Mouse (Mus musculus) liver, embryonic 13.5 days (tissue): Measurements from ENCODE around the gene Pigv. TPM values are rescaled to one million over a fixed set of nuclear protein-coding genes. Genes with fewer than 3 reads are reported as not detected.

ENCODE experiments used
- ATAC-seq: fragments of 200-750 bp; cut with Nextera tagmentation; 2 replicates; pipeline ENCODE4 v1.8.0; 2017; ENCODE audit warnings: low read depth, mild to moderate bottlenecking, moderate number of reproducible peaks, moderate library complexity
- DNase-seq: peaks from one replicate; pipeline ENCODE4 v3.0.0; 2022
- H3K27ac ChIP-seq: fragments of 300-500 bp; sonication (generic); 2 replicates; pipeline ENCODE4 v1.5.1; 2015; ENCODE audit warnings: moderate library complexity, mild to moderate bottlenecking, inconsistent platforms
- H3K27me3 ChIP-seq: fragments of 300-500 bp; sonication (generic); 2 replicates; pipeline ENCODE4 v1.6.1; 2015; ENCODE audit warnings: mild to moderate bottlenecking, inconsistent platforms
- H3K36me3 ChIP-seq: fragments of 300-500 bp; sonication (generic); 2 replicates; pipeline ENCODE4 v1.6.1; 2015; ENCODE audit warnings: mild to moderate bottlenecking, inconsistent platforms
- H3K4me1 ChIP-seq: fragments of 300-500 bp; sonication (generic); replicated peaks from 2 replicates; pipeline ENCODE4 v1.6.1; 2015; ENCODE audit warnings: inconsistent platforms
- H3K4me2 ChIP-seq: fragments of 300-500 bp; sonication (generic); 2 replicates; pipeline ENCODE4 v1.6.1; 2015; ENCODE audit warnings: inconsistent platforms, mild to moderate bottlenecking, moderate library complexity
- H3K4me3 ChIP-seq: fragments of 300-500 bp; sonication (generic); replicated peaks from 2 replicates; pipeline ENCODE4 v1.5.1; 2015; ENCODE audit warnings: mild to moderate bottlenecking, inconsistent platforms
- H3K9ac ChIP-seq: fragments of 300-500 bp; sonication (generic); 2 replicates; pipeline ENCODE4 v1.6.1; 2015; ENCODE audit warnings: mild to moderate bottlenecking, inconsistent platforms
- H3K9me3 ChIP-seq: fragments of 300-500 bp; sonication (generic); replicated peaks from 2 replicates; pipeline ENCODE4 v1.6.1; 2016; ENCODE audit warnings: inconsistent platforms
- WGBS: fragments of 180-500 bp; shearing (Covaris S2); methylation state at CpG from one replicate; pipeline ENCODE4 v1.1.7; 2015; ENCODE audit not compliant: insufficient replicate concordance; 5-methylcytosine and 5-hydroxymethylcytosine counted together
- polyA plus RNA-seq: library from polyadenylated mRNA; unstranded; fragments of >200 nt; fragmentation: Nextera tagmentation; extraction: Ambion mirVana; gene quantifications from 2 replicates; pipeline ENCODE4 v1.2.1, GENCODE M21; 2015

Gene Pigv
- 5.8 and 7.3 TPM in 2 replicates for polyA plus RNA-seq

DNA sequence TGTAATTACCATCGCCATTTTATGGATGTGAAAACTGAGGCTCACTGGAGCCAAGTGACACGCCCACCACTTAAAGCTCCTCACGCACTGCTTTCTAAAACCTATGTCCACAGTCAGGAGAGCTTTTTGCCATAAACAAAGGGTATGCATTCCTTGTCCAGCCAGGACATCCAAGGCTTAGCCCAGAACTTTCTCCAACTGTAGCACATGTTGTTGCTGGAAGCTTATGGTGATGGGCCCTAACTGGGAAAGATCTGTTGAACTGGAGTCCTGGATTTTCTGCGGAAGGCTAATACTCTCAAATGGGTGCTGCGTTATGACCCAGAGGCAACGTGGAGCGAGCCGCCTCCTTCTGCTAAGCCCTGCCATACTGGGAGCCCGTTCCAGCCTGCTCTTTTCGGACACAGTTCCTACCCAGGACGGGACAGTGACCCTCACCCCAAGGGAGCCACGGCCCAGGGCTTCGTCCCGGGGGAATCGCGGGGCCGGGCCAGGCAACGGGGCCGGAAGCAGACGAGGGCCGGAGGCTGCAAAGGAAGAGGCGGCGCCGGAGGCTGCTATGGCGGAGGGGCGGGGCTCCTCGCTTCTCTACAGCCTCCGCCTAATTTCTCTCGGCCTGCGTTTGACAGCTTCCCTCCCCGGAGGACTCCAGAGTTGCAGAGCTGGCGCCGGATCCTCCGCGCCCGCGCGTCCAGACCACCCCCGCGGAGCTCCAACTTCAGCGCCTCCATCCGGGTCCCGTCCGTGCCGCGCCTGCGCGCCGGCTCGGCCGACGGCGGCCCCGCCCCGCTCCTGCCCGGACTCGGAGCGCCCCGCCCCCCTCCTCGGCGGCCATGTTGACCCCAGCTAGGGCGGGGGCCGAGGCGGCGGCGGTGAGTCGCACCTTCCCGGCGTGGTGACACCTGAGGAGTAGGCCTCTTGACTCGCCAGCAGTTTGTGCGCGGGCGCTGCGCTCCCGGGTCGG is at the start of gene Pigv:
Pigv (minus strand) TSS at position 767 of the 964 bp plus-strand sequence.
- ATAC-seq: peak; percentile 84
- no peaks in the 10 kb centered on the region for H3K9me3 ChIP-seq
- H3K9ac ChIP-seq: peak within 1 kb of the TSS; percentile 91
- DNase-seq: peak; percentile 86
- peaks cover 3% of the 10 kb centered on the region; the same call in 1 of the 2 replicates for H3K36me3 ChIP-seq
- H3K4me2 ChIP-seq: peak within 1 kb of the TSS; percentile 94
- under 1% methylated on average over 76 of the region's 76 CpGs for WGBS
- peaks cover 83% of the 10 kb centered on the region for H3K4me1 ChIP-seq
- peak within 1 kb of the TSS; percentile 98 for H3K27ac ChIP-seq
- H3K27me3 ChIP-seq: no peaks in the 10 kb centered on the region
- peak within 1 kb of the TSS; percentile 80 for H3K4me3 ChIP-seq

DNA sequence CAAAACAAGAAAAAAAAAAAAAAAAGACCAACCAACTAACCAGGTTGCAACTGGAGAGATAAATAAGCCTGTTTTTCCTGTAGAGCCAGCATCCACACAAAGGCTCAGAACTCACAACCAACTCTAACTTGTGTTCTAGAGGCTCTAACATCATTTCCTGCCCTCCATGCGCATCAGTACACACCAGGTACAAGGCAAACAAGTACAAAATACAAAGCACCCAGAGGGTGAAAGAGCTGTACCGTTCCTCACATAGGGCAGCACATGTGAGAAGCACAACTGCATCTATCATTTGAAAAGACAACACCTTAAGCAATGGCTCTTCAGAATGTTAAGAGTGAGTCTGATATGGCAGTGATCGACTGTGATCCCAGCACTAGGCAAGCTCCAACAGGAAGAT is 47.3 kb upstream of the Pigv start:
- Histone ChIP-seq H3K4me1 (peaks cover 14% of the 10 kb centered on the region), H3K9ac (no peak overlapping the region), H3K4me3 (no peak overlapping the region), H3K27ac (no peak overlapping the region), H3K4me2 (no peak overlapping the region), H3K27me3 (no peaks in the 10 kb centered on the region), H3K36me3 (peaks cover 94% of the 10 kb centered on the region), H3K9me3 (no peaks in the 10 kb centered on the region)
- ATAC-seq (no peak), DNase-seq (no peak)
- 86% methylated on average over 3 of the region's 3 CpGs for WGBS

DNA sequence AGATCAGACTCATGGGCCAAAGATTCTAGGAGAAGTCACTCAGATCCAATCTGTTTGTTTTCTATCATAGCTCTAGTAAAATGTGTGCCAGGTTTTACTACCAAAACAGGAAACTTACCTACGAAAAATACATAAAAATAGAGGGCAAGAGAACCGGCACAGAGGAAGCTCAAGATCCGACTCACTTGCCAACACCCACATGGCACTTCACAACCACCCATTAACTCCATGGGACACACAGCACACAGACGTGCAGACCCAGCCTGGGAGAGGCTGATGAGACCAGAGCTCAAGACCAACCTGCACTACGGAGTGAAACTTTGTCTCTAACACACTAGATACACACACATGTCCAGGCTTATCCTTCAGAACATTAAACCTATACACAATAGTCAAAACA is 40.3 kb upstream of the Pigv start:
- Histone ChIP-seq H3K4me3 (no peak overlapping the region), H3K9me3 (no peaks in the 10 kb centered on the region), H3K4me1 (peaks cover 51% of the 10 kb centered on the region), H3K4me2 (no peak overlapping the region), H3K9ac (no peak overlapping the region), H3K27me3 (no peaks in the 10 kb centered on the region), H3K27ac (no peak overlapping the region), H3K36me3 (peaks cover 90% of the 10 kb centered on the region)
- 74% methylated on average over 5 of the region's 5 CpGs for WGBS
- ATAC-seq (no peak), DNase-seq (no peak)

DNA sequence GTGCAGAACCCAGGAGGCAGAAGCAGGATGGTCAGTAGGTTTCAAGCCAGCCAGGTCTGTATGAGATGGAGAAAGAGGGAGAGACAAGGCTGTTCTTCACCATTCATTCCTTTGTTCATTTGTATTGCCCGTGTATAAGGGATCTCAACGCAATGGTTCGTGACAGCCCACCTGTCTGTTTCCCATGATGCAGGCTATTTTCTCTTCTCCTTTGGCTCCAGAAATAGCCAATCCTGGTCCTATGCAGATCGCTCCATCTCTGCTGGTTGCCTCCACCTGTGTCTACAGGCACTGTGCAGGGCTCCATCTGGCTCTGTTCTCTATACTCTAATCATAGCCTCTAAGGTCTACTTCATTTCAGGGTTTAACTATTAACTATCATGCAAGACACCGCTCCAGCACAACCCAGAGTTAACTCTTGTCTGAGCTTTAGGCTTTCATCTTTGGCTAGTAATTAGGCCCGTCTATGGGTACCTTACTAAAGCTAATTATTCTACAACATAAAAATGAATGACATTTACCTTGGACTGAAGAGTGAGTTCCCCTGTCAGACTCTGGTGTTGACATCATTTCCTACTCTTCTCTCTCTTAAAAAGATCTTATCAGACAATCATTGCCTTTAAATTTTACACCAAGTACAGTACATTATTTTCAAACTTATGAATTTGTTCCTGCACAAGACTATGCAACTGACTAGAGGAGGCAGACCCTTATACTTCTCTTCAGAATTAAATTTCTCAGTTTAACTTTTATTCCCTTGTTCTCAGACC is 39.0 kb upstream of the Pigv start:
- 85% methylated on average over 6 of the region's 6 CpGs for WGBS
- Histone ChIP-seq H3K27me3 (no peaks in the 10 kb centered on the region), H3K4me2 (no peak overlapping the region), H3K36me3 (peaks cover 90% of the 10 kb centered on the region), H3K27ac (no peak overlapping the region), H3K4me3 (no peak overlapping the region), H3K9me3 (no peaks in the 10 kb centered on the region), H3K9ac (no peak overlapping the region), H3K4me1 (peaks cover 64% of the 10 kb centered on the region)
- no peak for DNase-seq
- ATAC-seq: no peak

DNA sequence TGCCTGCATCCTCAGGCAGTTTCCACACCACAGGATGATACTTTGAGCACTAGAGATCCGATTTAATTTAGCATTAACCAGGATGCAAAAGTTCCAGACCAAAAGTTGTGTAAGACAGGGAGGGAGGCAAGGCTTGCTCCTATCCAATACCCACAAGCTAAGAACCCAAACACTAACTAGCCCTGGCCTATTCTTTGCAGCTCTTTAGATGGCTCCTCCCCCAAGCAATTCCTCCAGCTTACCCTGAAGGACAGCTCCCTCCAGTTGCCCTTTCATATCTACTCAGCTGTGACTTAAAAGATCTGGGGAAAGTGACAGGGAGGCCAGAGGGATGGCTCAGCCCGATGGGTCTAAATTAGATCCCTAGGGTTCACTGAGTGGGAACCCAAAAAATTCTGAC is 36.9 kb upstream of the Pigv start:
- H3K9me3 ChIP-seq: no peaks in the 10 kb centered on the region
- no peak for ATAC-seq

DNA sequence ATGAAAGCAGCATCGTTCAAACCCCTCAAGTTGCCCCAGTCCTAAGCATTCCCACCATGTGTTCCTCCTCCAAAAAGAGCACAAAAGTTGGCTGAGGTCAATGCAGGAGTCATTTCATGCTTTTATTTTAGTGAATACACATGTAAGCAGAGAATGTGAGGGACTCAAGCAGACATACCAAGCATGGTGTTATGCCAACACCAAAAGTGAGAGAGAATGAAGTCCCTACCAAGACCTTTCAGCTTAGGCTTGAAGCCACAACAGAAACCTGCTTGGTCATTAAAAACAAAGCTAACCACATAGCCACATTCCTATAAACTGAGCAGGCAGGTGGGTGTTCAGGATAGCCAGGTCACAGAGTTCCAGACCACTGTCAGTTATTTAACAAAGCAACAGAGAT is 35.0 kb upstream of the Pigv start:
- ATAC-seq: no peak
- Histone ChIP-seq H3K4me3 (no peak overlapping the region), H3K36me3 (peaks cover 85% of the 10 kb centered on the region), H3K27ac (peak overlapping the region; percentile 60), H3K27me3 (no peaks in the 10 kb centered on the region), H3K4me2 (peak overlapping the region; percentile 11; the same call in 1 of the 2 replicates), H3K9ac (no peak overlapping the region; the same call in 1 of the 2 replicates), H3K4me1 (peaks cover 73% of the 10 kb centered on the region), H3K9me3 (no peaks in the 10 kb centered on the region)
- no peak for DNase-seq
- 16% methylated on average over 1 of the region's 1 CpGs for WGBS

More for the DNA sequence above, 36.9 kb upstream of the Pigv start:
- no peak overlapping the region for H3K9ac ChIP-seq
- H3K4me1 ChIP-seq: peaks cover 74% of the 10 kb centered on the region
- H3K4me3 ChIP-seq: no peak overlapping the region
- no peaks in the 10 kb centered on the region for H3K27me3 ChIP-seq
- H3K36me3 ChIP-seq: peaks cover 87% of the 10 kb centered on the region
- H3K4me2 ChIP-seq: no peak overlapping the region
- WGBS: 48% methylated on average over 2 of the region's 2 CpGs
- DNase-seq: no peak
- H3K27ac ChIP-seq: no peak overlapping the region

DNA sequence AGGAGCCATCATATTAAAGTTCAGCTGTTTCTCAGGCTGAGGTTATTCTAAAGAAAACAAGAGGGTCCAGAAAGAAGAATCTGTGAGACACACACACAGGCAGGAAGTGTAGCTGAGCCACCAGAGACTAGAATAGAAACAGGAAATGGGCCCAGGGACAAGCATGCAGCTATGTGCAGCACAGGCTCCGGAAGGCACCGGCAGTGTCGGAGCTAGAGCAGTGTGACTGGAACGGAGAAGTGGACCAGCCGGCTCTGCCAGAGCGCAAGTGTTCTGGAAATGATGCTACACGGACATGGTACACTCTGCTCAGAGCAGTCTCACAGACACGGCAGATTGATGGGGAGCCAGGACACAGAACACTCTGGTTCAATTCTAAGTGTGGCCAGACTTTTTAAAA is 34.5 kb upstream of the Pigv start:
- 39% methylated on average over 8 of the region's 8 CpGs for WGBS
- Histone ChIP-seq H3K27me3 (no peaks in the 10 kb centered on the region), H3K4me1 (peaks cover 76% of the 10 kb centered on the region), H3K9me3 (no peaks in the 10 kb centered on the region), H3K4me3 (no peak overlapping the region), H3K36me3 (peaks cover 85% of the 10 kb centered on the region), H3K9ac (no peak overlapping the region; the same call in 1 of the 2 replicates), H3K27ac (peak overlapping the region; percentile 60), H3K4me2 (peak overlapping the region; percentile 11)
- ATAC-seq (peak; percentile 63), DNase-seq (peak; percentile 24)

DNA sequence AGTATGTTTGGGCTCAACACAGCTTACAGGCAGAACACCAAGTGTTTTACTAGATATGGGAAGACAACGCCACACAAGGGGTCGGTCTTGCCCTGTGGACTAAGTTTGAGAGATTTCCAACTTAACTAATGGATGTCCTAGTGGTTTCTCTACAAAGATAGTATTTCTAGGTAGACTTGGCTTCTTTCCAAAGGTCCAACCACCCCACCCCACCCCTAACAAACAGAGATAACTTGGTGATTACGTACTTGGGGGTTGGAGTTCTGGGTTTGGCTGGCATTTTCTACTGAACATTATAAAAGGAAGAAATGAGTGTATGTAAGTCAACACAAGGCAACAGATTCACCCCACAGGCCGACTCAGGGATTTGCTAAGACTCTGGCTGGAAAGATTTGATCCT is 32.6 kb upstream of the Pigv start:
- peaks cover 88% of the 10 kb centered on the region for H3K36me3 ChIP-seq

DNA sequence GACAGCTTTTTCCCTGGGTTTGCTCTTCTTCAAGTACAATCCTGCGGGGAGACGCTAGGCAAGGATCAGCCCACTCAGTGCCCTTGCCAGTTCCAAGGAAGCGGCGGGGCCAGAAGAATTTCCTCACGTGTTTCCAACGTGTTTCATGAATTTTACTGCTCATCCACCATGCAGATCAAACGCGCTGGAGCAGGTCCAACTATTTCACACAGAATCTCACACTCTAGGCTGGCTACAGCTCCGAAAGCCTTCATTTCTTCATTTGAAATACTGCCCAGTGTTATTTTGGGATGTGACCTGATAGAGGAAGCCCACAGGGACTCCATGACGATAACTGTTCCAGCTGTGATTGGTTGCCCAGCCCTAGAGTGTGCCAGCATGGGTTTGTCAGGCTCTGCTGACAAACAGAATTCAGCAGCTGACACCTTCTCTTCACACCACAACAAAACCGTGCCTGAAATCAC is 28.5 kb upstream of the Pigv start:
- 82% methylated on average over 11 of the region's 11 CpGs for WGBS
- DNase-seq: no peak
- H3K27ac ChIP-seq: no peak overlapping the region
- peaks cover 88% of the 10 kb centered on the region for H3K36me3 ChIP-seq
- peaks cover 34% of the 10 kb centered on the region for H3K4me1 ChIP-seq
- H3K9ac ChIP-seq: no peak overlapping the region
- H3K27me3 ChIP-seq: no peaks in the 10 kb centered on the region
- no peak overlapping the region for H3K4me2 ChIP-seq
- H3K9me3 ChIP-seq: no peaks in the 10 kb centered on the region
- no peak for ATAC-seq
- H3K4me3 ChIP-seq: no peak overlapping the region

More for the DNA sequence above, 32.6 kb upstream of the Pigv start:
- Histone ChIP-seq H3K4me3 (no peak overlapping the region), H3K27me3 (no peaks in the 10 kb centered on the region), H3K4me1 (peaks cover 71% of the 10 kb centered on the region), H3K9ac (no peak overlapping the region), H3K9me3 (no peaks in the 10 kb centered on the region), H3K4me2 (no peak overlapping the region), H3K27ac (peak overlapping the region; percentile 37; the same call in 1 of the 2 replicates)
- DNase-seq (no peak), ATAC-seq (0 out of 2 replicates have a peak, but pooled peaks have one; percentile 37)
- 42% methylated on average over 4 of the region's 4 CpGs for WGBS

DNA sequence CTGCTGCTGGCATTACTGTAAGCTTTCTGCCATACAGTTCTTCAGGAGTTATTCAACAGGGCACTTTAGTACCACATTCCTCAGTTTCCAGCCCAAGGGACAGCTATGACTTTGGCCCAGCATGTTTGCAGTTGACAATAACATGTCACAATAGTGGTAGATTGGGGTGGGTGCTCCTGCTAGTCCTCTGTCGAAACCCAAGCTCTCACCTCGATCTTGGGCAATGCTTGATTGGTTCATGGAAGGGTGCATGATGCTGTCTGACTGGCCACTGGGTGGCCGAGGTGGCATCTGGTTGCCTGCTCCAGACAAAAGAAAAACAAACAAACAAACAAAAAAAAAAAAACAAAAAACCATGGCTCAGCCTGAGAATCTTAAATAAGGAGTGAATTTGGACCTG is 22.9 kb upstream of the Pigv start:
- ATAC-seq: no peak
- 73% methylated on average over 3 of the region's 3 CpGs for WGBS

DNA sequence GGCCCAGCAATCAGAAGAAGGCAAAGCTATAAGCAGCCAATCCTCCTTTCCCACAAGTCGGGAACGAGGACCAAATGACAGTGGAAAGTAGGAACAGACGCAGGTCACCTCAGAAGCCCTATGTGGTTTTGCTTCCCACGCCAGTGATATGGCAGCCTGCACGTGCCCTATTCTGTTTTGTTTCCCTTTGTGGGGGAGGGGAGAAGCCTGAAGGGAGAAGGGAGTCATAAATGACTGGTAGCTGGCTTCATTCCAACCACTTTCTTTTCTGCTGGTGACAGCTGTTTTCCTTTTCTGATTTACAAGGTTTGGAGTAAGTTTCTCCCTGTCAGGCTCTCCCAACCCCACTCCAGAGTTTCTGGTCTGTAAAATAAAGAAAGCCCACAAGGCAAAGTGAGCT is 17.8 kb upstream of the Pigv start:
- Histone ChIP-seq H3K4me3 (no peak overlapping the region), H3K9ac (no peak overlapping the region), H3K36me3 (peaks cover 100% of the 10 kb centered on the region), H3K4me2 (no peak overlapping the region), H3K27ac (no peak overlapping the region; the same call in 1 of the 2 replicates), H3K27me3 (no peaks in the 10 kb centered on the region), H3K9me3 (no peaks in the 10 kb centered on the region), H3K4me1 (peaks cover 4% of the 10 kb centered on the region; the same call in 1 of the 2 replicates)
- no peak for DNase-seq
- WGBS: 56% methylated on average over 5 of the region's 5 CpGs
- no peak for ATAC-seq

More for the DNA sequence above, 22.9 kb upstream of the Pigv start:
- no peaks in the 10 kb centered on the region for H3K27me3 ChIP-seq
- 0 out of 2 replicates have a peak, but pooled peaks cover 2% of the 10 kb centered on the region for H3K4me1 ChIP-seq
- peaks cover 92% of the 10 kb centered on the region for H3K36me3 ChIP-seq
- no peaks in the 10 kb centered on the region for H3K9me3 ChIP-seq
- H3K9ac ChIP-seq: no peak overlapping the region
- no peak for DNase-seq
- no peak overlapping the region for H3K4me3 ChIP-seq
- no peak overlapping the region for H3K27ac ChIP-seq
- H3K4me2 ChIP-seq: no peak overlapping the region
